In genomic region chr1:73943255-73943654, GRCm38 (mm10) we compare ENCODE assay signal across 9 mouse cellular contexts.
A peak's percentile ranks its signal among the peaks of the same experiment; 100 is the strongest.
DNase-seq lines count a peak whose midpoint lies in the region; ATAC-seq lines count a peak whose summit lies in the region.
"Had no signal": no experiment of that assay in that cellular context is flagged by ENCODE, and none has a peak within 500 bp of the region (broad histone marks: within the 10 kb centered on the region; RNA-seq: fewer than 3 reads in every experiment).

No protein-coding gene starts in this region.

- 89% methylated on average over 5 of the region's 5 CpGs for WGBS in forebrain, embryonic 10.5 days
- WGBS in forebrain, embryonic 11.5 days, result 77% methylated on average over 5 of the region's 5 CpGs
- WGBS in hindbrain, embryonic 16.5 days, result 84% methylated on average over 5 of the region's 5 CpGs
- 92% methylated on average over 5 of the region's 5 CpGs for WGBS in hindbrain, embryonic 14.5 days
- 88% methylated on average over 5 of the region's 5 CpGs for WGBS in limb, embryonic 10.5 days

- H3K27ac ChIP-seq in forebrain, embryonic 10.5 days, result peak overlapping the region; percentile 40; the same call in 1 of the 2 replicates
- H3K27ac ChIP-seq in forebrain, embryonic 11.5 days (ENCODE audit: low read depth, low read length), result no peak overlapping the region
- H3K27ac ChIP-seq in hindbrain, embryonic 16.5 days (ENCODE audit: low read depth, low read length), result peak overlapping the region; percentile 73
- no peak overlapping the region for H3K27ac ChIP-seq in hindbrain, embryonic 14.5 days
- H3K27ac ChIP-seq in brown adipose tissue, adult 24 weeks (replicated peaks; ENCODE audit: low read depth, low read length), result peak overlapping the region; percentile 69; the same call in 1 of the 2 replicates
- H3K27ac ChIP-seq in limb, embryonic 10.5 days, result peak overlapping the region; percentile 50; the same call in 1 of the 2 replicates
- H3K27ac ChIP-seq: liver, embryonic 12.5 days had no signal

- ATAC-seq in forebrain, embryonic 11.5 days (replicated peaks; ENCODE audit: low FRiP score), result no peak
- ATAC-seq in hindbrain, embryonic 16.5 days, result no peak
- ATAC-seq in hindbrain, embryonic 14.5 days (ENCODE audit: low FRiP score), result no peak
- ATAC-seq in frontal cortex, adult (ENCODE audit: low TSS enrichment), result no peak
- ATAC-seq: liver, embryonic 12.5 days had no signal

- DNase-seq in forebrain, embryonic 10.5 days (ENCODE audit: extremely low spot score, low spot score), result no peak
- no peak for DNase-seq in forebrain, embryonic 11.5 days (ENCODE audit: low spot score)
- DNase-seq in hindbrain, embryonic 14.5 days (ENCODE audit: low spot score), result no peak
- no peak for DNase-seq in limb, embryonic 10.5 days (ENCODE audit: low spot score)
- no peak for DNase-seq in gastrocnemius, adult 8-10 months (ENCODE audit: low spot score in 2 of 2)

- peaks cover 44% of the 10 kb centered on the region for H3K4me1 ChIP-seq in forebrain, embryonic 10.5 days
- H3K4me1 ChIP-seq in forebrain, embryonic 11.5 days (replicated peaks; ENCODE audit: control insufficient read depth, insufficient read depth, low read length), result 0 out of 2 replicates have a peak, but pooled peaks cover 2% of the 10 kb centered on the region
- no peaks in the 10 kb centered on the region; the same call in 1 of the 2 replicates for H3K4me1 ChIP-seq in hindbrain, embryonic 16.5 days (ENCODE audit: control insufficient read depth, insufficient read depth, low read depth, low read length)
- H3K4me1 ChIP-seq in hindbrain, embryonic 14.5 days (replicated peaks; ENCODE audit: control insufficient read depth, insufficient read depth, low read length), result peaks cover 13% of the 10 kb centered on the region; the same call in 1 of the 2 replicates
- H3K4me1 ChIP-seq in brown adipose tissue, adult 24 weeks (ENCODE audit: control insufficient read depth, insufficient read depth, insufficient read length, low read length), result peaks cover 13% of the 10 kb centered on the region
- H3K4me1 ChIP-seq in limb, embryonic 10.5 days, result peaks cover 30% of the 10 kb centered on the region
- H3K4me1 ChIP-seq: liver, embryonic 12.5 days had no signal

- no peak overlapping the region for H3K4me2 ChIP-seq in forebrain, embryonic 11.5 days (ENCODE audit: low read depth, low read length, severe bottlenecking)
- H3K4me2 ChIP-seq in hindbrain, embryonic 16.5 days (ENCODE audit: low read length), result no peak overlapping the region
- H3K4me2 ChIP-seq in hindbrain, embryonic 14.5 days (replicated peaks), result no peak overlapping the region
- H3K4me2 ChIP-seq: liver, embryonic 12.5 days had no signal

- no peaks in the 10 kb centered on the region for H3K36me3 ChIP-seq in forebrain, embryonic 10.5 days (replicated peaks)
- H3K36me3 ChIP-seq in forebrain, embryonic 11.5 days (ENCODE audit: control insufficient read depth, insufficient read depth, low read length), result no peaks in the 10 kb centered on the region; the same call in 1 of the 2 replicates
- H3K36me3 ChIP-seq in hindbrain, embryonic 16.5 days (ENCODE audit: control insufficient read depth, insufficient read depth, low read length), result no peaks in the 10 kb centered on the region
- no peaks in the 10 kb centered on the region for H3K36me3 ChIP-seq in hindbrain, embryonic 14.5 days (replicated peaks; ENCODE audit: control insufficient read depth, insufficient read depth)
- peaks cover 32% of the 10 kb centered on the region for H3K36me3 ChIP-seq in limb, embryonic 10.5 days
- H3K36me3 ChIP-seq: liver, embryonic 12.5 days had no signal

- H3K4me3 ChIP-seq in forebrain, embryonic 10.5 days, result no peak overlapping the region
- H3K4me3 ChIP-seq in forebrain, embryonic 11.5 days (ENCODE audit: low read depth, low read length), result no peak overlapping the region
- no peak overlapping the region for H3K4me3 ChIP-seq in hindbrain, embryonic 16.5 days (ENCODE audit: low read length)
- H3K4me3 ChIP-seq in hindbrain, embryonic 14.5 days (replicated peaks; ENCODE audit: low read length), result no peak overlapping the region
- no peak overlapping the region for H3K4me3 ChIP-seq in brown adipose tissue, adult 24 weeks (ENCODE audit: insufficient read depth, low read depth, low read length)
- H3K4me3 ChIP-seq in limb, embryonic 10.5 days, result no peak overlapping the region
- H3K4me3 ChIP-seq: liver, embryonic 12.5 days had no signal

- H3K9ac ChIP-seq in forebrain, embryonic 11.5 days (ENCODE audit: low read length), result no peak overlapping the region
- H3K9ac ChIP-seq in hindbrain, embryonic 16.5 days (ENCODE audit: low read depth, low read length), result no peak overlapping the region
- no peak overlapping the region for H3K9ac ChIP-seq in hindbrain, embryonic 14.5 days
- H3K9ac ChIP-seq: liver, embryonic 12.5 days had no signal

- no peaks in the 10 kb centered on the region for H3K27me3 ChIP-seq in forebrain, embryonic 10.5 days (ENCODE audit: poor library complexity, severe bottlenecking)
- no peaks in the 10 kb centered on the region for H3K27me3 ChIP-seq in forebrain, embryonic 11.5 days (ENCODE audit: control insufficient read depth, insufficient read depth, low read length)
- H3K27me3 ChIP-seq in hindbrain, embryonic 16.5 days (replicated peaks; ENCODE audit: control insufficient read depth, insufficient read depth, low read length), result no peaks in the 10 kb centered on the region
- no peaks in the 10 kb centered on the region for H3K27me3 ChIP-seq in hindbrain, embryonic 14.5 days (ENCODE audit: control insufficient read depth, insufficient read depth, low read length)
- H3K27me3 ChIP-seq in limb, embryonic 10.5 days (ENCODE audit: low read depth, poor library complexity, severe bottlenecking), result no peaks in the 10 kb centered on the region
- H3K27me3 ChIP-seq: liver, embryonic 12.5 days had no signal

- no peaks in the 10 kb centered on the region for H3K9me3 ChIP-seq in forebrain, embryonic 10.5 days
- no peaks in the 10 kb centered on the region for H3K9me3 ChIP-seq in forebrain, embryonic 11.5 days (ENCODE audit: control insufficient read depth, low read length)
- no peaks in the 10 kb centered on the region for H3K9me3 ChIP-seq in hindbrain, embryonic 16.5 days (ENCODE audit: control insufficient read depth, low read length)
- H3K9me3 ChIP-seq in hindbrain, embryonic 14.5 days (ENCODE audit: control insufficient read depth, low read length), result no peaks in the 10 kb centered on the region
- no peaks in the 10 kb centered on the region for H3K9me3 ChIP-seq in limb, embryonic 10.5 days (replicated peaks)
- H3K9me3 ChIP-seq: liver, embryonic 12.5 days had no signal

Comparison
In these comparisons a context has a peak if more than half of its experiments do, and no peak if none do; other contexts are left out.
1. H3K27ac ChIP-seq: peak in forebrain, embryonic 10.5 days (single experiment), hindbrain, embryonic 16.5 days (single experiment), brown adipose tissue, adult 24 weeks (single experiment) and limb, embryonic 10.5 days (single experiment); none in forebrain, embryonic 11.5 days (single experiment) and hindbrain, embryonic 14.5 days (single experiment).